Mouse (Mus musculus) sigmoid colon, adult 10 weeks (tissue): Measurements from ENCODE around the gene Rmi1. TPM values are rescaled to one million over a fixed set of nuclear protein-coding genes. Genes with fewer than 3 reads are reported as not detected.

ENCODE experiments used
- polyA plus RNA-seq: library from polyadenylated mRNA; stranded (reverse); fragments of 350-450 nt; fragmentation: Illumina TruSeq; extraction: RNeasy Lipid Tissue Mini Kit (QIAGEN cat#74804); gene quantifications from one replicate; pipeline ENCODE4 v1.2.3, GENCODE M21; 2014; ENCODE audit warnings: low read depth, low replicate concordance

The Rmi1 gene
- 72.2 TPM for polyA plus RNA-seq

GRCm38 (mm10) chr13:58402003-58402743 lies at the start of gene Rmi1:
Rmi1 (plus strand) TSS chr13:58402248.

GRCm38 (mm10) chr13:58358629-58359303 lies 43.3 kb upstream of the Rmi1 start, which contains the start of gene Kif27:
Kif27 (minus strand) TSS chr13:58359122.

GRCm38 (mm10) chr13:58384779-58385546 lies 17.1 kb upstream of the Rmi1 start, which contains the start of gene 2210016F16Rik:
2210016F16Rik (minus strand) TSS chr13:58385225.

GRCm38 (mm10) chr13:58403243-58403642 lies 1.2 kb downstream of the Rmi1 start, which contains the start of gene Hnrnpk:
Hnrnpk (minus strand) TSS chr13:58403343.

Other genes with a start within 250 kb of the Rmi1 start
- 12.1 TPM for gene Idnk, start 244.6 kb upstream of the Rmi1 start, polyA plus RNA-seq
- 169 TPM for gene Ubqln1, start 186.6 kb upstream of the Rmi1 start, polyA plus RNA-seq
- 27.3 TPM for gene Gkap1, start 126.5 kb upstream of the Rmi1 start, polyA plus RNA-seq
- gene Kif27, start 43.1 kb upstream of the Rmi1 start, polyA plus RNA-seq = 2.9 TPM
- gene 2210016F16Rik, start 17.0 kb upstream of the Rmi1 start, polyA plus RNA-seq = 30.5 TPM
- 2,013 TPM for gene Hnrnpk, start 1.1 kb downstream of the Rmi1 start, polyA plus RNA-seq
- gene Slc28a3, start 208.6 kb downstream of the Rmi1 start, polyA plus RNA-seq = 6.8 TPM